Mouse (Mus musculus) frontal cortex, postnatal 14 days (tissue): ENCODE data around the gene Abcc1.

Experiments used
- DNase-seq, 2 experiments: peaks; one replicate each; pipeline ENCODE4 v3.0.0; 2022; ENCODE audit warnings: low spot score in 2 of 2

The Abcc1 gene

GRCm38 (mm10) chr16:14439801-14440614, 78.7 kb downstream of the Abcc1 start:
- DNase-seq: no peak

GRCm38 (mm10) chr16:14444059-14444855, 82.9 kb downstream of the Abcc1 start:
- DNase-seq: no peak

- no peak for DNase-seq
Measured at GRCm38 (mm10) chr16:14445197-14445596, 83.8 kb downstream of the Abcc1 start.

GRCm38 (mm10) chr16:14447366-14447765, 86.0 kb downstream of the Abcc1 start:
- no peak for DNase-seq

DNA sequence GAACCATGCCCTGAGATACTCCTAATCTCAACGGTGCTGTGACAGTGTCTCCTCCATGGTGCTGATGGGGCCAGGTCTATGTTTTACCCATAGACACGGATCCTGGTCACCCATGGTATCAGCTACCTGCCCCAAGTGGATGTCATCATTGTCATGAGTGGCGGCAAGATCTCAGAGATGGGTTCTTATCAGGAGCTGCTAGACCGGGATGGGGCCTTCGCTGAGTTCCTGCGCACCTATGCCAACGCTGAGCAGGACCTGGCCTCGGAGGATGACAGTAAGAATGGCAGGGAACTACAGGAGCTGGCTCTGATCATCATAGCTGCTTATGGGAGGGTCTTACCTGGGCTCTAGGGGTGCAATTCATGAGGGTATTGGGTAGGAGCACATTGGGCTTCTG, 86.9 kb downstream of the Abcc1 start:
- DNase-seq: no peak

DNA sequence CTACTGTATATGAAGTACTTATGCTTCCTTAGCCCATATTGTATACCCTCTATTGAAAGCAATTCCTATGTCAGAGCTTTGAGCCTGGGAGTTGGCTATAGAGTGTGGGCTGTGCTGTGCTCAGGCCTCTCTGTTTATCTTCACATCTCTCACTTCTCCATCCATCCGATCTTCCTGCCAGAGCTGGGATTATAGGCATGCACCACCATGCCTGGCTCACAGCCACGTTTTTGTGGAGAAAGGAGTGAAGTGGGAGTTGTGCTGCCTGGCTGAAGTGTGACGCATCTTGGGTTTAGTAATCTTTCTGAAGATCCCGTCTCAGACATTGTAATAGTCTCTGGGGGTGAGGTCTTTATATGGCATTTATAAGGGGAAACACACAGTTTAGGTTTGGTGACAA, 88.5 kb downstream of the Abcc1 start:
- no peak for DNase-seq

- peak in 1 of 2 experiments; percentile 29 for DNase-seq
Measured at GRCm38 (mm10) chr16:14451374-14452046, 90.2 kb downstream of the Abcc1 start.

DNA sequence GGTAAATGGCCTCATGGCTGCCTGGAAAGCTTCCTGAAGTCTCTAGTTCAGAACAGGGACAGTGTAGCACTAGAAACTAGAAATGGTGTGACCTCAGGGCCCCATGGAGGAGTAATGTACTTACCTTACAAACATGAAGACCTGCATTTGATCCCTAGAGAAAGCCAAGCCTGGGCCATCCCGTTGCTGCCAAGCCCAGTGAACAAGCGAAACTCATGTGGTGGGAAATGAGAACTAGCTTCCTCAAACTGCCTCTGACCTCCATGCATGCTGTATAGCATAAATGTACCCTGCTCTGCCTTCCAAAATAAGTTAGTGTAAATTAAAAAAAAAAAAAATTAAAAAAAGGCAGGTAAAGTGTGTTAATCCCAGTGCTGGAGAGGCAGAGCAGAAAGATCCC, 101.2 kb downstream of the Abcc1 start:
- DNase-seq: no peak

- DNase-seq: no peak
Measured at GRCm38 (mm10) chr16:14465016-14465415, 103.7 kb downstream of the Abcc1 start.

DNA sequence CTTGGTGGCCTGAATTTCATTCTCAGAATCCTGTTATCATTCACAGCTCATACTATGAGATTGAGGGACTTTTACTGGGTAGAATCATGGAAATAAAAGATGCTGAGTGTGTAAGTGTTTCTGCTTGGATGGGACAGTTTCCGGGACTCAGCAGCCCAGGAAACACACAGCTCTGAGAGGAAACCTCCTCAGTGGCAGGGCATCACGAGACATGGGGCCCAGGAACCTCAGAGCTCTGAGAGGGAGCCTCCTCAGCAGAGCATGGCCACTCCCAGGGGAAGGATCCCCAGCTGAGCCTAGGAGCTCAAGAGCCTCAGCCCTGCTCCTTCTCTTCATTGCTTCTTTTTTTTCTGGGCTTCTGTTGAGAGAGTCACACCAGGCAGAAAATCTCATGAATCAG, 107.0 kb downstream of the Abcc1 start:
- no peak for DNase-seq

GRCm38 (mm10) chr16:14468841-14469240, 107.5 kb downstream of the Abcc1 start:
- DNase-seq: no peak

GRCm38 (mm10) chr16:14472171-14472570, 110.8 kb downstream of the Abcc1 start:
- no peak for DNase-seq

DNA sequence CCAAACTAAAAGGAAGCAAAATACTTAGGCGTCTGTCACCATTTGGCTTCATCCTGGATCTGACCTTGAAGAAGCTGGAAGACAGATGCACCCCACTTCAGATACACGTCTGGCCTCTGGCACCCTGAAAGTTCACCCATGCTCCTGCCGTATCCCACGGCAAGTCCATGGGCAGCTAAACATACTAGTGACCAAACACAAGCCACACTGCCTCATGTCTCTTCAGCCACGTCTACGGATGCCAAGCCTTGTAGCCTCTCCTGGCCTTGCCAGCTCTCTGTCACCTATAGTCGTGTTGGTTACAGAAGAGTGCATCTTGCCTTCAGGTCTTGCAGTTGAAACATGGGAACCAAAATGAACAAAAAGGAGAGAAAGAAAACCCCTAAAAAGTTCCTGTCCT, 112.3 kb downstream of the Abcc1 start:
- DNase-seq: peak in 1 of 2 experiments; percentile 2

DNA sequence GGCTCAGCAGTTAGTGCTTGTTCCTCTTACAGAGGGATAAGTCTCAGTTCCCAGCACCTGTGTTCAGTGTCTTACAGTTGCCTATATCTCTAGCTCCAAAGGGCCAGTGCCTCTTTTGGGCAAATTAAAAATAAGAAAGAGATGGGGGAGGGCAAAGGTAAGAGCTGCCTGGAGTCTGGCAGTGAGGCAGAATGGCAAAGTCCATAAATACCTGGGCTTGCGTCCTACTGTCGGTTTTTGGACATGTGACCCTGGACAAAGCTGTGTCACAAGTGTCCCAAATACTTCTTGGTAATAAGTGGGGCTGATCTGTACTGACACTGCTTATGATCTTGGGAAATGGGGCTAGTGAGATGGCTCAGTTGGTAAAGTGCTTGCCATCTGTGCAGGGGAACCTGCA, 113.6 kb downstream of the Abcc1 start:
- DNase-seq: peak in 1 of 2 experiments; percentile 1

DNA sequence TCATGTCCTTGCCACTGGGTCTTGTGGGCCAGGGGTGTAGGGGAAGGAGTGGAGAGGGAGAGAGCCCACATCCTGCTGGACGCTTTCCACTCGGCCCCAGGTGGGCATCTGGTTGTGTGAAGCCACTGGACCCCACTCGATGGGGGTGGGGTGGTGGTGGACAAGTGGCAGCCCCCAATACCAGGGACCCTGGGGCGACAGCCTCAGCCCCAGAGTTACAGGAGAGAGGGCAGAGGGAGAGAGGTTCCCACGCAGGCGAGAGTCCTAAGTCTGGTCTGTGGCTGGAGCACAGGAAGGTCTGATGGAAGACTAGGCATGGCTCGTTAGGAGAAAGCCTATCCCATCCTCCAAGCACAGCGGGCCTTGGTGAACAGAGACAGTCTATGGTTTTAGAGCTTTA, 114.7 kb downstream of the Abcc1 start:
- peak in 1 of 2 experiments; percentile 2 for DNase-seq

- DNase-seq: peak in 1 of 2 experiments; percentile 2
Measured at GRCm38 (mm10) chr16:14476701-14477400, 115.5 kb downstream of the Abcc1 start.

DNA sequence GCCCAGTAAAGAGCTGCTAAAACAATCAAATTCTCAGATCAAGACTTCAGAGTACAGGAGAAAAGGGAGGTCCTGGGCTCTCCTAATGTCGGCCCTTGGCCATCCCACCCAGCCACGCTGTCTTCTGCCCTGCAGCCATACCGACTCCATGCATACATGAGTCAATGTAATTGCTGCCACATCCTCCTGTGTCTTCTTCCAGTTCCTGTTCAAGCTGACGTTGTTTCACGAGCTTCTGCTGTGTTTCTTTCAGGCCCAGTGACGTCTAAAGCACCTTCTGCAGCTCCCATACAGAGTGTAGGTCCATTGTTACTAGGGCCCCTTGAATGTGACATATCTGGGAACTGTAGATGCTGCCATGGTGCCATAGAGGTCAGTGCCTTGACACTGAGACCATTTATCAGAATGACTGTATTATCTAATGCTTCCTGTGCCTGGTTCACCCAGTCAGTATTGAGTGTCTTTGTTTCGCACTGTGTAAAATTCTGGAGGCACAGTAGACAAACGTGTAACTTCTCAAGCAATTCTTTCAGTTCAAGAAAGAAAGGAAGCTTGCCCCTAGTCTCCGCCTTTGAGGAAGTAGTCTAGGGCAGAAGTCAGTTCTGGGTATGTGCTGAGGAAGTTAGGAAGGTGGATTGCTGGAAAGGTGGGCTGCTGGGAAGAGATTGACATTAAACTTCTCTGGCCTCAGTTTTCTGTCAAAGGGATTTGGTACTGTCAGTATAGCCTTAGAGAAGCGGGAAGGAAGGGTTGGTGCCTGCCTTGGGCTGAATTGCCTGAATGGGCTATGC, 116.3 kb downstream of the Abcc1 start:
- DNase-seq: peak in 1 of 2 experiments; percentile 2

GRCm38 (mm10) chr16:14479641-14480040, 118.3 kb downstream of the Abcc1 start:
- no peak for DNase-seq

DNA sequence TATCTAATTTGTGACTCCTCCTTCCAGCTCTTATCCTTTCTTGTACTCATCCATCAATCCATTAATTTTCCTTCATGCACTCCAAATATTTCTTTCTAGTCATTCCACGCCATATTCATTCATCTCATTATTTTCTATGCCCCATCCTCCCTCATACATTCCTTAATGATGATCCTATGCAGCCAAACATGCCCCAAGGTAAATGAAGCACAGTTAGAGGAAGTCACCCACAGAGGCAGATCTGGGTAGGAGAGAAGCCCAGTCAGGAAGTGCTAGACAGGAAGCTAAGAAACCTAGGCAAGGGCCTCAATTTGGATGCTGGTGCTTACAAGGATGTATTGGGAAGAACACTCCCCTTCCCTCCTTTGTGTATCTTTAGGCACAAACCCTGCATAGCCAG, 121.9 kb downstream of the Abcc1 start:
- no peak for DNase-seq

- DNase-seq: no peak
Measured at GRCm38 (mm10) chr16:14493491-14494114, 132.2 kb downstream of the Abcc1 start.
